Comparison of ENCODE assay signal across 13 mouse cellular contexts in genomic region chr14:54367429-54368060, GRCm38 (mm10). TPM values are rescaled to one million over a fixed set of nuclear protein-coding genes. Genes with fewer than 3 reads are reported as not detected.
DNase-seq lines count a peak whose midpoint lies in the region; ATAC-seq and TF ChIP-seq lines count a peak whose summit lies in the region.
"Had no signal": no experiment of that assay in that cellular context is flagged by ENCODE, and none has a peak within 500 bp of the region (broad histone marks: within the 10 kb centered on the region; RNA-seq: fewer than 3 reads in every experiment).

No protein-coding gene starts in this region.

- peak; percentile 33 to 47 for DNase-seq in heart, postnatal 10 days
- DNase-seq in heart, adult 2 months: no peak
- peak; percentile 9 to 13 for DNase-seq in left cerebral cortex, adult 18-20 months (ENCODE audit: low spot score in 2 of 2)
- DNase-seq in left cerebral cortex, adult 2 months (ENCODE audit: extremely low spot score in 1 of 2, low spot score in 2 of 2): no peak
- peak; percentile 29 for DNase-seq in adrenal gland, adult 8-10 months
- DNase-seq in brain, adult 2 months (ENCODE audit: low read depth, low spot score): peak; percentile 20
- no peak for DNase-seq in cerebellum, adult 8-10 months
- DNase-seq: right cerebral cortex, postnatal 4 days; thymus, postnatal 36 days had no signal

- TF ChIP-seq CTCF in heart, adult 2 months (IDR thresholded peaks at IDR 0.05): no peak
- TF ChIP-seq CTCF in left cerebral cortex, adult 2 months (IDR thresholded peaks at IDR 0.05): no peak

- TF ChIP-seq POLR2A in heart, adult 2 months (IDR thresholded peaks at IDR 0.05; ENCODE audit: insufficient read depth, low read depth, low read length): no peak

- 71% methylated on average over 18 of the region's 18 CpGs for WGBS in heart, adult 2 months
- 90% methylated on average over 18 of the region's 18 CpGs for WGBS in forebrain, embryonic 13.5 days

- 0 out of 2 replicates have a peak, but pooled peaks cover 3% of the 10 kb centered on the region for H3K9me3 ChIP-seq in forebrain, embryonic 13.5 days (replicated peaks)
- H3K9me3 ChIP-seq: megakaryocyte, embryonic 14.5 days had no signal

- no peak overlapping the region for H3K9ac ChIP-seq in heart, adult 2 months (ENCODE audit: low read depth, low read length)
- no peak overlapping the region for H3K9ac ChIP-seq in forebrain, embryonic 13.5 days
- H3K9ac ChIP-seq: hindbrain, embryonic 12.5 days had no signal

- no peaks in the 10 kb centered on the region for H3K27me3 ChIP-seq in heart, adult 2 months (ENCODE audit: control insufficient read depth, insufficient read depth, low read length)
- no peaks in the 10 kb centered on the region for H3K27me3 ChIP-seq in forebrain, embryonic 13.5 days
- H3K27me3 ChIP-seq: hindbrain, embryonic 12.5 days; megakaryocyte, embryonic 14.5 days had no signal

- intact Hi-C loops in heart, postnatal 10 days (cut with DNase I): no loop called here
- intact Hi-C loops in heart, adult 2 months (cut with DNase I): no loop called here
- intact Hi-C loops in left cerebral cortex, adult 2 months (cut with DNase I): no loop called here

- no peak overlapping the region for H3K4me2 ChIP-seq in forebrain, embryonic 13.5 days
- H3K4me2 ChIP-seq: hindbrain, embryonic 12.5 days had no signal

- no peaks in the 10 kb centered on the region; the same call in 1 of the 2 replicates for H3K4me1 ChIP-seq in heart, adult 2 months (ENCODE audit: control insufficient read depth, insufficient read depth, low read length)
- H3K4me1 ChIP-seq in forebrain, embryonic 13.5 days: peaks cover 5% of the 10 kb centered on the region
- H3K4me1 ChIP-seq: megakaryocyte, embryonic 14.5 days had no signal

- H3K79me2 ChIP-seq in heart, adult 2 months (replicated peaks; ENCODE audit: control insufficient read depth, insufficient read depth, low read length): no peaks in the 10 kb centered on the region

- TF ChIP-seq EP300 in heart, adult 2 months (IDR thresholded peaks at IDR 0.05; ENCODE audit: insufficient read depth, low read depth, low read length): no peak

- no peak overlapping the region for H3K27ac ChIP-seq in heart, adult 2 months
- no peak overlapping the region for H3K27ac ChIP-seq in left cerebral cortex, adult 2 months
- H3K27ac ChIP-seq in forebrain, embryonic 13.5 days: no peak overlapping the region
- H3K27ac ChIP-seq: hindbrain, embryonic 12.5 days had no signal

- no peak for ATAC-seq in forebrain, embryonic 13.5 days

- peaks cover 5% of the 10 kb centered on the region; the same call in 1 of the 2 replicates for H3K36me3 ChIP-seq in heart, adult 2 months (ENCODE audit: control insufficient read depth, insufficient read depth, low read length)
- H3K36me3 ChIP-seq in forebrain, embryonic 13.5 days (ENCODE audit: poor library complexity, severe bottlenecking): peaks cover 87% of the 10 kb centered on the region

- no peak overlapping the region for H3K4me3 ChIP-seq in heart, adult 2 months
- H3K4me3 ChIP-seq in left cerebral cortex, adult 2 months: no peak overlapping the region
- H3K4me3 ChIP-seq in forebrain, embryonic 13.5 days: no peak overlapping the region
- H3K4me3 ChIP-seq: erythroblast, embryonic 14.5 days; hindbrain, embryonic 12.5 days; megakaryocyte, embryonic 14.5 days had no signal

RNA-seq across cellular contexts. Expression of gene Oxa1l, which starts 6.9 kb away (rescaled TPM):
- 100 to 1,000 TPM; 121 to 125 TPM for total RNA-seq in heart, postnatal 10 days (2021)
- 10 to 100 TPM; 78.5 to 88.0 TPM for total RNA-seq in heart, adult 2 months (2021)
- 190 and 205 TPM in 2 replicates for polyA plus RNA-seq in heart, adult 2 months (2012; rRNA removed)
- total RNA-seq in left cerebral cortex, adult 18-20 months (2021): 10 to 100 TPM; 49.2 to 55.1 TPM
- 10 to 100 TPM; 49.1 to 51.1 TPM for total RNA-seq in left cerebral cortex, adult 2 months (2021)
- total RNA-seq in adrenal gland, adult 8-10 months (2022): 100 to 1,000 TPM in 1 of 4 experiments, 10 to 100 TPM in 3; 88.8 to 106 (median 90.6) TPM
- 43.8 and 50.6 TPM in 2 replicates for polyA plus RNA-seq in forebrain, embryonic 13.5 days (2015; fragmentation: Nextera tagmentation; extraction: Ambion mirVana)

RNA-seq across cellular contexts. Expression of gene Slc7a7, which starts 50.0 kb away (rescaled TPM):
- total RNA-seq in heart, postnatal 10 days (2021): 1 to 10 TPM; 6.6 to 8.1 TPM
- total RNA-seq in heart, adult 2 months (2021): 1 to 10 TPM; 4.6 to 5.1 TPM
- polyA plus RNA-seq in heart, adult 2 months (2012; rRNA removed): 22.0 and 27.0 TPM in 2 replicates
- 1 to 10 TPM; 2.3 to 4.0 TPM for total RNA-seq in left cerebral cortex, adult 18-20 months (2021)
- total RNA-seq in left cerebral cortex, adult 2 months (2021): 1 to 10 TPM; 1.6 to 3.4 TPM
- total RNA-seq in adrenal gland, adult 8-10 months (2022): 1 to 10 TPM; 4.6 to 8.5 (median 6.4) TPM
- 5.6 and 6.1 TPM in 2 replicates for polyA plus RNA-seq in forebrain, embryonic 13.5 days (2015; fragmentation: Nextera tagmentation; extraction: Ambion mirVana)

RNA-seq across cellular contexts. Expression of gene Mrpl52, which starts 59.2 kb away (rescaled TPM):
- 100 to 1,000 TPM; 143 to 155 TPM for total RNA-seq in heart, postnatal 10 days (2021)
- 100 to 1,000 TPM; 115 to 129 TPM for total RNA-seq in heart, adult 2 months (2021)
- polyA plus RNA-seq in heart, adult 2 months (2012; rRNA removed): 76.7 and 168 TPM in 2 replicates
- 10 to 100 TPM; 89.2 to 93.8 TPM for total RNA-seq in left cerebral cortex, adult 18-20 months (2021)
- total RNA-seq in left cerebral cortex, adult 2 months (2021): 10 to 100 TPM; 78.6 to 79.2 TPM
- 100 to 1,000 TPM; 179 to 219 (median 209) TPM for total RNA-seq in adrenal gland, adult 8-10 months (2022)
- 270 and 310 TPM in 2 replicates for polyA plus RNA-seq in forebrain, embryonic 13.5 days (2015; fragmentation: Nextera tagmentation; extraction: Ambion mirVana)

Comparison
In these comparisons a context has a peak if more than half of its experiments do, and no peak if none do; other contexts are left out.
1. DNase-seq: peak in heart, postnatal 10 days (2 of 2), left cerebral cortex, adult 18-20 months (2 of 2), adrenal gland, adult 8-10 months (single experiment) and brain, adult 2 months (single experiment); none in heart, adult 2 months (0 of 2), left cerebral cortex, adult 2 months (0 of 2) and cerebellum, adult 8-10 months (single experiment).